Mouse (Mus musculus): ENCODE results near the gene Timm29. TPM values are rescaled to one million over a fixed set of nuclear protein-coding genes. Genes with fewer than 3 reads are reported as not detected.

Timm29 gene
- polyA plus RNA-seq, 1 experiment = 1.2 TPM

GRCm38 (mm10) chr9:21620229-21620628 is 27.7 kb downstream of the Timm29 start:
- H3K27me3 ChIP-seq (ENCODE audit: control insufficient read depth) = no peaks in the 10 kb centered on the region
- no peak for TF ChIP-seq GATA1 (IDR thresholded peaks at IDR 0.05; ENCODE audit: low read length)
- no peak for TF ChIP-seq TAL1 (IDR thresholded peaks at IDR 0.05; ENCODE audit: low read length)
- peaks cover 45% of the 10 kb centered on the region for H3K4me1 ChIP-seq (ENCODE audit: control insufficient read depth)

GRCm38 (mm10) chr9:21622676-21623075 is 30.2 kb downstream of the Timm29 start:
- H3K9me3 ChIP-seq (ENCODE audit: control insufficient read depth, low read length) = no peaks in the 10 kb centered on the region
- H3K4me1 ChIP-seq (ENCODE audit: control insufficient read depth) = peaks cover 38% of the 10 kb centered on the region
- TF ChIP-seq GATA1 (IDR thresholded peaks at IDR 0.05; ENCODE audit: low read length) = no peak
- TF ChIP-seq TAL1 (IDR thresholded peaks at IDR 0.05; ENCODE audit: low read length) = no peak

More at GRCm38 (mm10) chr9:21620229-21620628, 27.7 kb downstream of the Timm29 start:
- H3K36me3 ChIP-seq (ENCODE audit: control insufficient read depth) = peaks cover 31% of the 10 kb centered on the region
- no peaks in the 10 kb centered on the region for H3K9me3 ChIP-seq (ENCODE audit: control insufficient read depth, low read length)
- H3K4me3 ChIP-seq (replicated peaks) = no peak overlapping the region

GRCm38 (mm10) chr9:21625342-21626339 is 33.1 kb downstream of the Timm29 start:
- Histone ChIP-seq H3K27me3 (ENCODE audit: control insufficient read depth) (no peaks in the 10 kb centered on the region), H3K9me3 (ENCODE audit: control insufficient read depth, low read length) (no peaks in the 10 kb centered on the region), H3K4me3 (replicated peaks) (no peak overlapping the region), H3K4me1 (ENCODE audit: control insufficient read depth) (peaks cover 21% of the 10 kb centered on the region), H3K36me3 (ENCODE audit: control insufficient read depth) (peaks cover 19% of the 10 kb centered on the region)
- no peak for TF ChIP-seq GATA1 (IDR thresholded peaks at IDR 0.05; ENCODE audit: low read length)
- TF ChIP-seq TAL1 (IDR thresholded peaks at IDR 0.05; ENCODE audit: low read length) = no peak

More at GRCm38 (mm10) chr9:21622676-21623075, 30.2 kb downstream of the Timm29 start:
- Histone ChIP-seq H3K36me3 (ENCODE audit: control insufficient read depth) (peaks cover 37% of the 10 kb centered on the region), H3K4me3 (replicated peaks) (no peak overlapping the region), H3K27me3 (ENCODE audit: control insufficient read depth) (no peaks in the 10 kb centered on the region)

- H3K4me1 ChIP-seq (ENCODE audit: control insufficient read depth) = peaks cover 20% of the 10 kb centered on the region
- no peaks in the 10 kb centered on the region for H3K9me3 ChIP-seq (ENCODE audit: control insufficient read depth, low read length)
- TF ChIP-seq GATA1 (IDR thresholded peaks at IDR 0.05; ENCODE audit: low read length) = no peak
- no peak for TF ChIP-seq TAL1 (IDR thresholded peaks at IDR 0.05; ENCODE audit: low read length)
- peaks cover 22% of the 10 kb centered on the region for H3K36me3 ChIP-seq (ENCODE audit: control insufficient read depth)
- H3K27me3 ChIP-seq (ENCODE audit: control insufficient read depth) = no peaks in the 10 kb centered on the region
- H3K4me3 ChIP-seq (replicated peaks) = no peak overlapping the region
Observed at GRCm38 (mm10) chr9:21626571-21626970, 34.0 kb downstream of the Timm29 start.

GRCm38 (mm10) chr9:21627145-21627795 is 34.7 kb downstream of the Timm29 start:
- no peak for TF ChIP-seq GATA1 (IDR thresholded peaks at IDR 0.05; ENCODE audit: low read length)
- no peak for TF ChIP-seq TAL1 (IDR thresholded peaks at IDR 0.05; ENCODE audit: low read length)
- Histone ChIP-seq H3K4me3 (replicated peaks) (no peak overlapping the region), H3K27me3 (ENCODE audit: control insufficient read depth) (no peaks in the 10 kb centered on the region), H3K4me1 (ENCODE audit: control insufficient read depth) (peaks cover 16% of the 10 kb centered on the region), H3K36me3 (ENCODE audit: control insufficient read depth) (peaks cover 26% of the 10 kb centered on the region), H3K9me3 (ENCODE audit: control insufficient read depth, low read length) (no peaks in the 10 kb centered on the region)

- H3K27me3 ChIP-seq (ENCODE audit: control insufficient read depth) = no peaks in the 10 kb centered on the region
- TF ChIP-seq TAL1 (IDR thresholded peaks at IDR 0.05; ENCODE audit: low read length) = no peak
- TF ChIP-seq GATA1 (IDR thresholded peaks at IDR 0.05; ENCODE audit: low read length) = no peak
- no peak overlapping the region for H3K4me3 ChIP-seq (replicated peaks)
- peaks cover 3% of the 10 kb centered on the region for H3K4me1 ChIP-seq (ENCODE audit: control insufficient read depth)
- H3K9me3 ChIP-seq (ENCODE audit: control insufficient read depth, low read length) = no peaks in the 10 kb centered on the region
- peaks cover 43% of the 10 kb centered on the region for H3K36me3 ChIP-seq (ENCODE audit: control insufficient read depth)
Observed at GRCm38 (mm10) chr9:21630673-21631072, 38.2 kb downstream of the Timm29 start.

- no peaks in the 10 kb centered on the region for H3K9me3 ChIP-seq (ENCODE audit: control insufficient read depth, low read length)
- TF ChIP-seq TAL1 (IDR thresholded peaks at IDR 0.05; ENCODE audit: low read length) (no peak), GATA1 (IDR thresholded peaks at IDR 0.05; ENCODE audit: low read length) (no peak)
- H3K36me3 ChIP-seq (ENCODE audit: control insufficient read depth) = peaks cover 66% of the 10 kb centered on the region
- H3K27me3 ChIP-seq (ENCODE audit: control insufficient read depth) = no peaks in the 10 kb centered on the region
- no peak overlapping the region for H3K4me3 ChIP-seq (replicated peaks)
- peaks cover 1% of the 10 kb centered on the region; the same call in 1 of the 2 replicates for H3K4me1 ChIP-seq (ENCODE audit: control insufficient read depth)
Observed at GRCm38 (mm10) chr9:21633106-21633505, 40.6 kb downstream of the Timm29 start.

GRCm38 (mm10) chr9:21635639-21636038 is 43.1 kb downstream of the Timm29 start:
- Histone ChIP-seq H3K9me3 (ENCODE audit: control insufficient read depth, low read length) (no peaks in the 10 kb centered on the region), H3K4me1 (ENCODE audit: control insufficient read depth) (no peaks in the 10 kb centered on the region; the same call in 1 of the 2 replicates), H3K27me3 (ENCODE audit: control insufficient read depth) (no peaks in the 10 kb centered on the region), H3K4me3 (replicated peaks) (no peak overlapping the region), H3K36me3 (ENCODE audit: control insufficient read depth) (peaks cover 91% of the 10 kb centered on the region)
- TF ChIP-seq TAL1 (IDR thresholded peaks at IDR 0.05; ENCODE audit: low read length) = no peak
- no peak for TF ChIP-seq GATA1 (IDR thresholded peaks at IDR 0.05; ENCODE audit: low read length)

GRCm38 (mm10) chr9:21639031-21639430 is 46.5 kb downstream of the Timm29 start:
- H3K4me3 ChIP-seq (replicated peaks) = no peak overlapping the region
- no peaks in the 10 kb centered on the region for H3K27me3 ChIP-seq (ENCODE audit: control insufficient read depth)
- peaks cover 100% of the 10 kb centered on the region for H3K36me3 ChIP-seq (ENCODE audit: control insufficient read depth)
- H3K9me3 ChIP-seq (ENCODE audit: control insufficient read depth, low read length) = no peaks in the 10 kb centered on the region
- TF ChIP-seq GATA1 (IDR thresholded peaks at IDR 0.05; ENCODE audit: low read length) (no peak), TAL1 (IDR thresholded peaks at IDR 0.05; ENCODE audit: low read length) (no peak)
- no peaks in the 10 kb centered on the region for H3K4me1 ChIP-seq (ENCODE audit: control insufficient read depth)

Other genes with a start within 250 kb of the Timm29 start
- gene Ilf3, start 224.9 kb upstream of the Timm29 start, polyA plus RNA-seq (2012) = 4.7 and 5.2 TPM in 2 replicates
- 1.7 and 2.0 TPM in 2 replicates for gene Qtrt1, start 180.9 kb upstream of the Timm29 start, polyA plus RNA-seq (2012)
- 112 and 129 TPM in 2 replicates for gene Dnm2, start 167.8 kb upstream of the Timm29 start, polyA plus RNA-seq (2012)
- 0.47 and 0.75 TPM in 2 replicates for gene Tmed1, start 82.5 kb upstream of the Timm29 start, polyA plus RNA-seq (2012)
- gene AB124611, start 66.5 kb upstream of the Timm29 start, polyA plus RNA-seq (2012) = 0.13 and 0.39 TPM in 2 replicates
- 41.9 and 46.0 TPM in 2 replicates for gene Carm1, start 45.8 kb upstream of the Timm29 start, polyA plus RNA-seq (2012)
- gene Yipf2, start 106 bp downstream of the Timm29 start, polyA plus RNA-seq (2012) = 0.20 and 0.25 TPM in 2 replicates
- gene Smarca4, start 23.4 kb downstream of the Timm29 start, polyA plus RNA-seq (2012) = 11.0 and 11.3 TPM in 2 replicates
- 0.25 and 0.30 TPM in 2 replicates for gene Ldlr, start 130.8 kb downstream of the Timm29 start, polyA plus RNA-seq (2012)
- 27.4 and 32.7 TPM in 2 replicates for gene Spc24, start 167.6 kb downstream of the Timm29 start, polyA plus RNA-seq (2012)
- 0.02 and 0.03 TPM in 2 replicates for gene Kank2, start 206.0 kb downstream of the Timm29 start, polyA plus RNA-seq (2012)
- 0.16 TPM in 1 of 2 replicates, not detected in the other for gene Angptl8, start 242.8 kb downstream of the Timm29 start, polyA plus RNA-seq (2012)

Measured in erythroblast, embryonic 14.5 days (primary cell).